Mouse (Mus musculus) regulatory T cell (primary cell): ENCODE measurements at regions not wholly inside any gene's neighbourhood (a gene's known extent, or its start where the extent isn't known, plus 50 kb on each side); places are given as distances from the start of the nearest gene placed in this dataset.

Experiments
- in situ Hi-C: fragments of 300-600 bp; cut with MboI, MseI; formaldehyde crosslinking; loops from one replicate; pipeline ENCODE4 v1.15.1; 2025; ENCODE audit warnings: high pct_unique_total_duplicates

DNA sequence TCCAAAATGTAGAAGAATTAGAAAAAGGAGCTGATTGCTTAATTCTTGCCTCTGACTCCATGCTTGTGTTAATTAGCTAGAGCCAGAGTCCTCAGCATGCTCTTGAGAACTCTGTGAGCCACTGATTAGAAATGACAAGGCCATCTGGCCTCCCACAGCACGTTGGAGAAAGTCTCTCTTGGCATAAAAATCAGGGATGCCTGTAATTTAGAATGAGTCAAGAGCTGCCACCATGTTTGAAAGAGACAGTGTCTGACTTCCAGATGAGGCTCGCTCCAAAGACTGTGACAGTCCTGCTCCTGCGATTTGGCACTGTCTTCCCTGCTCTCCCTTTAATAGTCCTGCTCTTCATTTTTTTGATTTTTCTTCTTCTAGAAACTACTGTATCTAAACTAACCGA, 374.6 kb downstream of the Ipo11 start:
- in situ Hi-C loops: no loop called here

DNA sequence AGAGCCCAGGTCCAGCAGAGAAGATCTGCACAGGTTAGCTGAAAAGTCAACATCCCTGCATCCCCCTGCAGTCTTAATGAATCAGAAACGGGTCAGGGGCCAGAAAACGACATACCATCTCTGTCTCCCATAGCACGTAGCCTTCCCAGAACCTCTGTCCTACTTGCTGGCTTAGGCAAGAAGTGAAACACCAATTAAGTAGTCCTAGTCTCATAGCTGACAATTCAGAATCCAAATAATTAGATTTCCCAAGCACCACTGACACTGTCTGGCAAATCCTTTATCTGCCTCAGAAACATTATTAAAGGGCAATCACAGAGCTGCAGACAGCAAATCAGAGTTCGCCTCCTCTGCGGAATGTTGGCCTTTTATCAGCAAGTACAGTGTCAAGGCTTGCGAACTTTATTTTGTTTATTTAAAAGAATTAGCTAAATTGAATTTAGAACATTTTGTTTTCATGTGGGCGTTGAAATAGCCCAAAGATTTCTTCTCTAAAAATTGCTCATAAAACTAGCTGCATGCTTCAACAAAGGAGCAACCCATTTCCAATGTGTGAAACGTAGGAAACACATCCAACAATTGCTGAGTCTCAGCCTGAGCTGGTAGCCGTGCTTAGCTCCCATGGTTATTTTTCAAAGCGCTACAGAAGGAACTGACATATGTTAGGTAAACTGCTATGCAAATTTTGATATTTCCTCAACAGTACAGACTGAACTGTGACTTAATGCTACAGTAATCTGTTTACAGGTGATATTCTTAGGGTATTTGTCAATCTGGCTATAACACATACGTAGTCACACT, 411.2 kb downstream of the Ipo11 start:
- in situ Hi-C loops: no loop called here

DNA sequence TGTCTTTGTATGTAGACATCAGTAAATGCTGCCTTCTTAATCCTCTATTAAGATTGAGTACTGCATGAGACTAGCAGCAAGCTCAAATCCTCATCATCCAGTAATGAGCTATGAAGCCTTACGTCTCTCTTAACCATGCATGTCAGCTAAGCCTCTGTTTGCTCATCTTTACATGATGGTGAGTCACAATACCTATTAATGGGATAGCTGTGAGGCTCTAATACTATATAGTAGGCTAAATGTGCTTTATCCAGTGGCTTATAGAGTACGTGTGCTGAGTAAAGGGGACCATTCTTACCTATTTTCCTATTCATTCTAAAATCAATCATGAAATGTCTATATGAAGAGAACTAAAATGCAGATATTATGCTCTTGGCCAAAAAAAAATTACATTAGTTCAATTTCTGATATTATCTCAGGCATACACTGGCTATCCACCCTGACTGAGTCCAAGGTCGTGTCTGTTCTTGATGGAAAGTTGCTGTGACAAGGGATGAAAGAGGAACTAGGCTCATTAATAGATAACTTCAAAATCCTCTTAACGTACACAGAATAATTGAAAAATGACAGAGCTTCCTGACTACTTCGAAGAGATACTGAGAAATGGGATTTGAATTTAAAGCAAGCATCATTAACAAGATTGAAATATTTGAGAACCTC, 422.1 kb downstream of the Ipo11 start:
- in situ Hi-C loops: no loop called here

DNA sequence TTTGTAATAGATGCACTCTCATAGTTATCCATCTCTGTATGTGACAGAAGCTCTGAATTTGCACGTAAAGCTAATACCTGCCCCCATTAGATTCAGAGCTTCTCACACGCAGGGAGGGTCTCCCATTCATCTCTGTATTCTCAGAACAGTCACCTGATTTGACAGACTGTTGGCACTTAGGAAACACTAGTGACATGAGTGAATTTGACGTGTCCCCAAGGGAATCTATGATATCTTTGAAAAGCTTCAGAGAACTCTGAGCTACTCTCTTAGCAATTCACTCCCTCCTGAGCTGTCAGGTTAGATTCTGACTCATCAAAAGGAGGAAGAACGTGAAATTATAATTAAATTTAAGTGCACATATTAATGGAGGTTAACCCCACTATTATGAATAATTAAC, 423.1 kb downstream of the Ipo11 start:
- in situ Hi-C loops: no loop called here

DNA sequence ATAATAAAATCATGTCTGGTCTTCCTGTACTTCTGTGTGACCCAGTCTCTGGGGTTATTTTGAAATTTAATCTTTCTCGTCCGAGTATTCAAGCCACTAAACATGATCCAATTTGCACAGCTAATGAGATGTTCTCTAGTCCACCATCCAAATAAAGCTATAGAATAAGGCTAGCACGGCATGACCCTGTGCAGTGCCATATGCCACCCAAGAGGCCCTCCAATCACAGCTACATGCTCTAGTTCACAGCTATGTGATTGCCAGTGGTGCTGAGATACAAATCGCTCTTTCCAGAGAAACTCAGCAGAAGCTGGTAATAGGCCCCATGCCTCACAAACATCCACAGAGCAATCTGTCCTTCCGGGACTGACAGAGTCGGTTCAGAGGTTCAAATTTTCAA, 426.3 kb downstream of the Ipo11 start:
- in situ Hi-C loops: no loop called here

DNA sequence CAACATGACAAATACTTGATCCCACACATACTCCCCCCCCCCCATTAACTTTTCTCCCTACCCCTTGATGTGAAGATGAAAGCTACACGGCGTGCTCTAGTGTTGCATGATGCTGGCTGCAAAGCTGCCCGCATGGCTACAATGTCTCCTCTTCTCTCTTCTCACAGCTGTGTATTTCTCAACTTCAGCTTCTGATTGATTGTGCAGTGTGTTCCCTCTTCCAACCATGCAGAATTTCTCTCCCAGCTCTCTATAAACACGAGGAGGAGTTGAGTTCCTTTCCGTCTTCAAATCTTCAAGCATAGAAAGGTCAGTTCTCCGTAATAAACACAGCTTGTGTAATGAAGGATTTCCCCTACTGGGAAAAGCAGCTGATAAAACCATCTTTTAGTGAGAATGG, 435.5 kb downstream of the Ipo11 start:
- in situ Hi-C loops: no loop called here

DNA sequence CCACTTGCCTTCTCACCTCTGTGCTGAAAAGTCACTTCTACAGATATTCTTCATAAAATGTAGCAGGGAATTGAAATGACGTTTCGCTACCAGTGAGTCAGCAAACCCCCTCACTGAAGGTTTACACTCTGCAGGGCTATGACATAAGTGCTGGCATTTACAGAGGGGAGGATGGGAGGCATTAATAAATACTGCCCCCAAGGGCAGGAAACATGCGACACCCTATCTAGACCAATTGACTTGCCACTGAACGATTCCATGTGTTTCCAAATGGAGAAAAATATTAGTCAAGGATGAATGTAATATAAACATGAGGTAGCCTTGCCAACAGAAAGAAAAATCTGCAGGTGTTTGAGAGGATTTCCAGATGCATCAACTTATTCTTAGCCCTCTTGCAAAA, 465.5 kb downstream of the Ipo11 start:
- in situ Hi-C loops: loop anchor here (5.0 kb wide), 1 partner anchor 104 kb away; no protein-coding TSS in a partner anchor

DNA sequence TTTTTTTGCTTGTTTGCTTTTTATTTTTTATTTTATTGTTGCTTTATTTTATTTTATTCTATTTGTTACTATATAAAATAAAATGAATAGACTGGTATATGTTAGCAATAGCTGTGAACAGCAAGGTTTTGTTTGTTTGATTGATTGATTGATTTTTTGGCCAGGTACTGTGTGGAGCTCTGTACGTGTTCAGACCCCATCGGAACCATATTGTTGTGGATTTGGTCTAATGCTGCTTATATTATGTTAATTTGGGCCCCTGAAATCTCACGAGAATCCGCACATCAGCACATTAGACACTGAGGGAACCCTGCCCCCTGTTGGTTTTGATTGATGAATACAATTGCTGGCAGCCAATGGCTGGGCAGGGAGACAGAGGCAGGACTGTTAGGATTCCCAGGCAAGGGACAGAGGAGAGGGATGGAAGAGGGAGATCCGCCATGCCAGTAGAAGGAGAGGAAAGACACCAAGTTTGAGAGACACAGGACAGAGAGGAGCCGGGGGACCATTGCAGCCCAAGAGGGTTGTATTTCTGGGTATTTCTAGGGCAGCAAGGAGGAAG, 482.3 kb downstream of the Ipo11 start:
- in situ Hi-C loops: no loop called here

DNA sequence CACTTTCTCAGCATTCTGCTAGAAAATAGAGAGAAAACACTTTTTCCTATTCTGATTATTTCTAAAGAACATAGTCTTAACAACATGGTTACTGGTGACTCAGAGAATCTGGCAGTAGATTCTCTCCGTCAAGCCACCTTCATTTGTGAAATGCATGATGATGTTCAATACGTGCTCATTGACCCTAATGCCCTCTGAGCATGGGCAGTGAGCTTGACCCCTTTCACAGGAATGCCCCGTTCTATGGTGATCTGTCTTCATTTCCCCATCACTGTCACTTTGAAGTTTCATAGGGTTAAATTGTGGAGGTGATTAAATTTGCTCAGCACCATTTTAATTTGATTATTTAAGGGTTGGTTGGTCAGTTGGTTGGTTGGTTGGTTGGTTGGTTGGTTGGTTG, 504.6 kb downstream of the Ipo11 start:
- in situ Hi-C loops: no loop called here

DNA sequence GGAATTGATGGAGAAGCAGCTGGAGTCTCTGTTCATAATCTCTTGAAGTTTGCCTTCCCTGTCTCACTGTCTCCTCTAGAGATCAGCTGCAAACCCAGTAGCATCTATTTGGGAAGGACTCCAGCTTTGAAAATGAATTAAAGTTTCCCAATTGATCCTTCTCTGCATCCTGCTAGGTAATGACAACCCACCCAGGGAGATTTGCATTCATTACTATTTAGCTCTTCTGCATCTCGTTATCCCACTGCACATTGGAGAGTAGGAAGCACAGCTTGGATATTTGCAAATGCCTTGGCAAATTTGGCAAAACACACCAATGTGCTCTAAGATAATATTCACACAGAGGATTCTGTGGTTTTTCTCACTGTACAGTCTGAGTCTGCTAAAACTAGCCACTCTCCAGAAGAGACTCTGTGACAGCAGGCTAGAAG, 530.1 kb downstream of the Ipo11 start:
- in situ Hi-C loops: no loop called here

DNA sequence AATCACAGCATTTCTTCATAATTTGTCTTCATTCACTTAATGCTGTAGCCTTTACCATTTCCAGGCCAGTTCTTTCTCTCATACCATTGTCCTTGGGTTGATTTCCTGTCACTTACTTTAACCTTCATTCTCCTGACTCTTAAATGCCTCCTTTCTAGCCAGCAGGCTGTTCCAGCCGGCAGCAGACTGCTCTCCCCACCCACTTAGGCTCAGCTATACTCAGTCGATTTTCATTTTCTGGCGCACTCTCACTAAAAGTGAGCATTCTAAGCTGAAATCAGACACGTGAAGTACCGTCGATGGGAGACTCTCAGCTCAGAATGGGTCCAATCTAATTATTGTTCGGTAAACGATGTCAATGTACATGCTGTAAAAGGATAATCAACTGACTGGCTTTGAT, 544.1 kb downstream of the Ipo11 start:
- in situ Hi-C loops: no loop called here

DNA sequence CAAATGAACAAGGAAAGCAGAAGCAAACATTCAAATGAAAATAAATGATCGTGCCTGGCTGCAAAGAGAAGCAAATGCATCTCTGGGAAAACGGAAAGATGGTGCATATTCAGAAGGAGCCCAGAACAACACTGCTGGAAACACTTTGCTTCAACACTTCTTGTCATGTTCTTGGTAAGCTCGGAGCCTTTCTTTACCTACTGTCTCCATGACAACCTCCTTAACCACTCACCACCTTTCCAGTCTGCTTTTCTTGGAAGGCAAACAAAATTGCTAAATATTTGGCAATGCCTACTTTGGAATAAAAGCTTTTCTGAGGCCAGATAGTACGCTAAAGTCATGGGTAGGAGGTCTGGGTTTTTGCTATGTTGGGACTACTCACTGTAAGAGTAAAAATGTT, 548.1 kb downstream of the Ipo11 start:
- in situ Hi-C loops: no loop called here

DNA sequence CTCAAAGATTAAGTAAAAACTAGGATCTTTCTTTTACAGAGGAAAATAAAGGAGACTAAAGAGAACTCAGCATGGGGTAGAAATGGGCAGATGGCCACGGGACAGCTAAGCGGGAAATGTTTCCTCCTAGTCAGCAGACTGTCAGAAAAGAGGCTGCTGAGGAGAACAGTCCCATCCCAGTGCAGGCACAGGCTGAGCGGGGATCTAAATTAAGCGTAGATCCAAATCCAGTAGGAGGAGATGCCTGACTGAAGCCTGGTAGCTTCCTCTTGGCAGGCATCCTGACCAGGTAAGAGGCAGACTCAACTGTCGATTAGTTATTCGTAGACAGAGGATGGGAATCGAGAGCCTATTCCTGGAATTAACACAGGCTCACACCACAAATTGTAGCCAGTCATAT, 569.2 kb downstream of the Ipo11 start:
- in situ Hi-C loops: loop anchor here (5.0 kb wide), 1 partner anchor 105 kb away; no protein-coding TSS in a partner anchor

DNA sequence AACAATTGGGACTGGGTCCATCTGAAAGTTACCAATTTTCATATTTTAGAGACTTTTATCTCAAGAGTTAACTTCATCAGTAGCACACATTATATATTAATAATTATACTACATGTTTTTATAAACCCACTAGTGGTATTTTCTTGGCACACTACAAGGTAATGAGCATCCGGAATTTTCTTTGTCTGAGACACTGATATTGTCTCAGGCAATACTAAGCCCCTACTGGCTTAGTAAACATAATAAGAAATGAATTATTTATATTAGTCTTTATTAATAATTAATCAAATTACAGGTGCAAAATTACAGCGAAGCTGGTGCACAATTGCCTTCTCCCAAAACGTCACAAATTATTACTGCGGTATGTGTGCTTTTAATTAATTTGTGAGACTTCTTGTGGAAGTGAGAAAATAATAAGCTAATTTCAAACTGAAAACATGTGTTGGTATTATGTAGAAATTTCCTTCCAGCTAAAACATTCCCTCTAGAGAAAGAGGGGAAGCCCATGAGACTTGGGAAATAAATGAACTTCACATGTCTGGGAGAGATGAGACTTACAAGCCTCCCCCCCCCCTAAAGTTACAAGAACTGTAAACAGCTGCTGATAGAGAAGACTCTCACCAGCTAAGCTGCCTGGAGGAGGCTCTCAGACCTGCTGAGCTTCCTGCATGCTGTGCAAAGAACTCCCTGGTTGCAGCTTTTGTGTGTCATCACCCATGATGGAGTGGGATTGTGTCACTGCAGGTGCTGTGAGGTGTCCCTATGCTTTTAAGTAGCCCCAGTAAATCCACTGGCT, 583.9 kb downstream of the Ipo11 start:
- in situ Hi-C loops: no loop called here

DNA sequence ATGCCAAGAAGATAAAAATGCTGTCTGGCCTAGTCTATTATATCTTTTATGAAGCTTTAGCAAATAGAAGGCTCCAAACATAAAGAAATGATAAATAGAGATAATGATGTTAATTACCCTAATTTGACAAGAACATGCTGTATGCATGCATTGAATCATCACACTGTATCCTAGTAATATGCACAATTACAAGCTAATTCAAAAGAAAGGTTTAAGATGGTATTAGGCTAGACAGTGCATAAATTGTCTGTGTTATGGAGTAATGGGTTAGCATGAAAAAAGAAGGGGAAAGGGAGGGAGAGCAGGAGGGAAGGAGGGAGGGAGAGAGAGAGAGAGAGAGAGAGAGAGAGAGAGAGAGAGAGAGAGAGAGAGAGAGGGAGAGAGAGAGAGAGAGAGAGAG, 604.7 kb downstream of the Ipo11 start:
- in situ Hi-C loops: no loop called here

DNA sequence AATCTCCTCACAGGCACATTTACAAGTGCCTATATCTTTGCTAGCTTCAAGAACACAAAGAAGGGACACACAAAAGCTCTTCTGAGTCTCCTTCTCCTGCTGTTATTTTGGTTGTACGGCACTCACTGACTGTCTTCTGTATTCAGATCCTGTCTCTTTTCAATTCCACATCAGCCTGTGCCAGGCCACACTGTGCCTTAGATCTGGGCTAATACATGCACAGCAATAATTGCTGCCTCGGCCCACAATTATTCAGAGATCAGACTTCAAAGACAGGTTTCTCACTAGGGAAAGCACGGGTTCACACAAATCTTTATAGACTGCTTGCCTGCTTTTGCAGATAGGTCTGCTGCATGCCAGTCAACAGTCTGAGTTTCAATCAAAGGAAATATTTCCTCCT, 617.8 kb downstream of the Ipo11 start:
- in situ Hi-C loops: no loop called here

DNA sequence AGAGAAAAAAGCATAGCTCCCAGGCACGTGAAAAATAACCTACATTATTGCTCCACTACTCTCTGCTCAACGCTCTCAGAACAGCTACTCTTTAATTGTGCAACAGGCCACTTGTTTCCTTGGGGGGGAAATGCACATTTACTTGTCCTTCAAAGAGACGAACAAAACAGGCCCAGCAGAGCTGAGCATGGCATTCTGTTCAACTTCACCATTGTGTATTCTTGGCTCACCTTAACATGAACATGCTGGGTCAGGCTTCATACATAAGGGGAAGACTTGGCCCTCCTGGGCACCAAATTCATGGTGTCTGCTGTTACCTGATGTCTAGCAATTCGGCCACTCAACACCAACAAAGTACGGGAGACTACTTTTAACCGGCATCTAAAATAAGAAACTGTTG, 618.3 kb downstream of the Ipo11 start:
- in situ Hi-C loops: no loop called here

DNA sequence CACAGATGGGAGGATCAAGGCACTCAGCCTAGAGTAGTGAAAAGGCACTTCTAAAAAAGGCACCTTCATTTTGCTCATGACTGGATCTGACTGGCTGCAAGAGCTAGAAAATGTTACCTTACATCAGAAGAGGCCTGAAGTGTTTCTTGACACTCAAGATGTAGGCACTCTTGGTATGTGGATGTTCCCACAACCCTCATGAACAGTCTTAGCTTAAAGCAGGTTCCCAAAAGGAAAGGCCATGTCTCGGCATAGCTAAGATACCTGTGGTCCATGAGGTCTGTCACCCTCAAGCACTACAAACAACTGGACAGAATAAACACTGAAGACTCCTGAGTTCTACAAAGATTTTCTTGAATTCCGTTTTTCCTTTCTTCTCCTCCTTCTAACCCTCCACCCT, 619.5 kb downstream of the Ipo11 start:
- in situ Hi-C loops: no loop called here

DNA sequence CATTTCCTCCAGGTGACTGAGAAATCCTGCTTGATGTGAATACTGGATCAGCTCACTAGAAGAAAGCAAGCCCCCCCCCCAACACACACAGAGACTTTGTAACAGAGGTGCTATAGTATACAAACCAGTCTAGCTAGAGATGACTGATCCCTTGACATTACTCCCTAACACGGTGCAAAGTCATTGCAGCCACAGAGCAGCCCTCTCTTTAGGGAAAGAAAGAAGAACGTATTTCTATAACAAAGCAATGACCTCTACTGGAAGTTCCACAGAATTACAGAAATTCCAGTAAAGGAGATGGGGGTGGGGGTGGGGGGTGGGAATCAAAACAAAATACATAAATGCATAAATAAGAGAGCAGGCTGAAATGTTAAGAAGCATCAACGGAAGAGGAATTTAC, 655.6 kb downstream of the Ipo11 start:
- in situ Hi-C loops: no loop called here

DNA sequence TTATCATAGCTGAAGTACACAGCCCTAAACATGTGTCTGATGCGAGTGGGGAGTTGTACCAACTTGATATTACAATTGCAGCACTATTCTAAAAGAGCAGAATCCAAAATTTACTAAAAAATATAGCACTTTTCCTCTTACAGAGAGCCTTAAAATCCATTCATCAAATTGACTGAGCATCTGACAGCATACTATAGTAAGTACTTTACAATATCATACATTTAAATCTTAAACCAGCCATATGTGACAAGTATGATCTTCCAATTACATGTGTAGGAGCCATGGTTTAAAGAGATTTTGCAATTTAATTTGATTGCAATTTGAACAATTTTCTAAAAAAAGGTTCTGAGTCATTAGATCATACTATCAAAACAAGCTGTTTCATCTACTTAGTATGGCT, 676.9 kb downstream of the Ipo11 start:
- in situ Hi-C loops: no loop called here
